Mouse (Mus musculus): ENCODE results near the gene Akr1e1.

GRCm38 (mm10) chr13:4608530-4608929 lies 444 bp downstream of the Akr1e1 start:
- no peak for TF ChIP-seq CTCF (IDR thresholded peaks at IDR 0.05; ENCODE audit: low read depth, low read length)
- no peak for TF ChIP-seq TAL1 (conservative IDR thresholded peaks at IDR 0.05; ENCODE audit: low read depth, low read length)
- no peak for TF ChIP-seq POLR2AphosphoS5 (IDR thresholded peaks at IDR 0.05; ENCODE audit: insufficient replicate concordance, low read depth, low read length)
- no peak for TF ChIP-seq GATA1 (IDR thresholded peaks at IDR 0.05; ENCODE audit: borderline replicate concordance, low read length)
- TF ChIP-seq GATA2 (IDR thresholded peaks at IDR 0.05; ENCODE audit: borderline replicate concordance, low read depth, low read length), result no peak
